Comparison of ENCODE assay signal across 21 mouse cellular contexts in the genomic region with DNA sequence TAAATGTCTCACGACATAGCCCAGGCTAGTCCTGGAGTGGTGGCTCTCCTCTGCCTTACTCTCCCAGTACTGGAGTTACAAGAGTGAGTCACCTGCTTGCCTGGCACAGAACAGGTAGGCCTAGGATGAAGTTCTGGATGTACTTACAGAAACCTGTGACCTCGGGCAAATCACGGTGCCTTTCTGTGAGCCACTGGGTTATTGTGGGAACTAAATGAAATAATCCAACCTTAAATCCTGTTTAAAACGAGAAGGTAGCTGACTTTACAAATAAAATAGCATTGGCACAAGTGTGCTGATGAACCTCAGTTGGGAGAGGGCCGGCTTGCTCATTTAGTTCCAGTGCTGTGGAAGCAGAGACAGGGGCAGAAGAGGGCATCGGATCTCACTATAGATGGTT. TPM values are rescaled to one million over a fixed set of nuclear protein-coding genes. Genes with fewer than 3 reads are reported as not detected.
DNase-seq lines count a peak whose midpoint lies in the region; ATAC-seq and TF ChIP-seq lines count a peak whose summit lies in the region.
"Had no signal": no experiment of that assay in that cellular context is flagged by ENCODE, and none has a peak within 500 bp of the region (broad histone marks: within the 10 kb centered on the region; RNA-seq: fewer than 3 reads in every experiment).

No protein-coding gene starts in this region.

- no peaks in the 10 kb centered on the region for H3K9me3 ChIP-seq in embryonic facial prominence, embryonic 13.5 days
- no peaks in the 10 kb centered on the region for H3K9me3 ChIP-seq in embryonic facial prominence, embryonic 10.5 days
- H3K9me3 ChIP-seq in hindbrain, postnatal 0 days (ENCODE audit: low read length), result no peaks in the 10 kb centered on the region
- H3K9me3 ChIP-seq in hindbrain, embryonic 12.5 days (replicated peaks), result no peaks in the 10 kb centered on the region
- H3K9me3 ChIP-seq in liver, postnatal 0 days (ENCODE audit: low read length), result no peaks in the 10 kb centered on the region
- H3K9me3 ChIP-seq in liver, embryonic 12.5 days (replicated peaks), result no peaks in the 10 kb centered on the region
- H3K9me3 ChIP-seq: heart, embryonic 12.5 days; hindbrain, embryonic 13.5 days; kidney, embryonic 15.5 days; liver, embryonic 13.5 days; neural tube, embryonic 15.5 days had no signal

- 0 out of 2 replicates have a peak overlapping the region, but pooled peaks have one; percentile 16 for H3K27ac ChIP-seq in embryonic facial prominence, embryonic 13.5 days
- H3K27ac ChIP-seq in embryonic facial prominence, embryonic 10.5 days (replicated peaks), result no peak overlapping the region
- peak overlapping the region; percentile 74; the same call in 1 of the 2 replicates for H3K27ac ChIP-seq in hindbrain, postnatal 0 days
- no peak overlapping the region for H3K27ac ChIP-seq in hindbrain, embryonic 12.5 days
- peak overlapping the region; percentile 99 for H3K27ac ChIP-seq in liver, postnatal 0 days (ENCODE audit: low read depth)
- no peak overlapping the region for H3K27ac ChIP-seq in liver, embryonic 12.5 days

- no peak for TF ChIP-seq EP300 in liver, postnatal 0 days (IDR thresholded peaks at IDR 0.05; ENCODE audit: low read depth)

- no peak for ATAC-seq in embryonic facial prominence, embryonic 13.5 days (ENCODE audit: insufficient number of reproducible peaks, insufficient read depth, low FRiP score, low TSS enrichment, low read depth)
- no peak for ATAC-seq in hindbrain, postnatal 0 days
- no peak for ATAC-seq in hindbrain, embryonic 12.5 days (ENCODE audit: low FRiP score)
- ATAC-seq in liver, postnatal 0 days, result no peak
- ATAC-seq in liver, embryonic 12.5 days, result no peak
- ATAC-seq: CD4-positive, CD25-positive, alpha-beta regulatory T cell, adult 4 months had no signal

- no peaks in the 10 kb centered on the region for H3K27me3 ChIP-seq in embryonic facial prominence, embryonic 13.5 days
- no peaks in the 10 kb centered on the region for H3K27me3 ChIP-seq in embryonic facial prominence, embryonic 10.5 days (replicated peaks; ENCODE audit: low read depth, poor library complexity, severe bottlenecking)
- H3K27me3 ChIP-seq in hindbrain, postnatal 0 days (ENCODE audit: insufficient read depth, low read length), result no peaks in the 10 kb centered on the region
- H3K27me3 ChIP-seq in hindbrain, embryonic 12.5 days, result no peaks in the 10 kb centered on the region
- H3K27me3 ChIP-seq in liver, postnatal 0 days (ENCODE audit: insufficient read depth, low read length), result no peaks in the 10 kb centered on the region
- no peaks in the 10 kb centered on the region for H3K27me3 ChIP-seq in liver, embryonic 12.5 days (replicated peaks)
- H3K27me3 ChIP-seq: heart, embryonic 12.5 days; hindbrain, embryonic 13.5 days; kidney, embryonic 15.5 days; liver, embryonic 13.5 days; neural tube, embryonic 15.5 days had no signal

- peaks cover 31% of the 10 kb centered on the region for H3K4me1 ChIP-seq in embryonic facial prominence, embryonic 13.5 days
- peaks cover 44% of the 10 kb centered on the region for H3K4me1 ChIP-seq in embryonic facial prominence, embryonic 10.5 days
- peaks cover 14% of the 10 kb centered on the region for H3K4me1 ChIP-seq in hindbrain, postnatal 0 days (ENCODE audit: insufficient read depth, low read length)
- peaks cover 32% of the 10 kb centered on the region for H3K4me1 ChIP-seq in hindbrain, embryonic 12.5 days
- H3K4me1 ChIP-seq in liver, postnatal 0 days (ENCODE audit: insufficient read depth), result peaks cover 25% of the 10 kb centered on the region
- peaks cover 30% of the 10 kb centered on the region for H3K4me1 ChIP-seq in liver, embryonic 12.5 days

- no peak overlapping the region for H3K9ac ChIP-seq in embryonic facial prominence, embryonic 13.5 days
- H3K9ac ChIP-seq in hindbrain, postnatal 0 days (replicated peaks; ENCODE audit: low read length), result no peak overlapping the region
- H3K9ac ChIP-seq in hindbrain, embryonic 12.5 days, result no peak overlapping the region
- H3K9ac ChIP-seq in liver, postnatal 0 days (replicated peaks), result peak overlapping the region; percentile 3; the same call in 1 of the 2 replicates
- H3K9ac ChIP-seq in liver, embryonic 12.5 days, result no peak overlapping the region
- H3K9ac ChIP-seq: hindbrain, embryonic 13.5 days; kidney, embryonic 15.5 days; liver, embryonic 13.5 days; neural tube, embryonic 15.5 days had no signal

- no peak overlapping the region for H3K4me2 ChIP-seq in embryonic facial prominence, embryonic 13.5 days
- H3K4me2 ChIP-seq in hindbrain, postnatal 0 days (ENCODE audit: low read depth, low read length), result no peak overlapping the region
- H3K4me2 ChIP-seq in hindbrain, embryonic 12.5 days (replicated peaks), result no peak overlapping the region
- H3K4me2 ChIP-seq in liver, postnatal 0 days (ENCODE audit: low read depth, low read length), result no peak overlapping the region
- H3K4me2 ChIP-seq in liver, embryonic 12.5 days, result no peak overlapping the region
- H3K4me2 ChIP-seq: heart, embryonic 12.5 days; hindbrain, embryonic 13.5 days; kidney, embryonic 15.5 days; liver, embryonic 13.5 days; midbrain, embryonic 11.5 days had no signal

- 78% methylated on average over 6 of the region's 6 CpGs for WGBS in embryonic facial prominence, embryonic 13.5 days
- WGBS in embryonic facial prominence, embryonic 10.5 days, result 78% methylated on average over 6 of the region's 6 CpGs
- 76% methylated on average over 6 of the region's 6 CpGs for WGBS in hindbrain, postnatal 0 days
- WGBS in hindbrain, embryonic 12.5 days, result 81% methylated on average over 6 of the region's 6 CpGs
- 80% methylated on average over 6 of the region's 6 CpGs for WGBS in liver, postnatal 0 days (ENCODE audit: insufficient replicate concordance)
- 68% methylated on average over 6 of the region's 6 CpGs for WGBS in liver, embryonic 12.5 days (ENCODE audit: insufficient replicate concordance)

- no peaks in the 10 kb centered on the region for H3K36me3 ChIP-seq in embryonic facial prominence, embryonic 13.5 days
- H3K36me3 ChIP-seq in embryonic facial prominence, embryonic 10.5 days (replicated peaks), result peaks cover under 1% of the 10 kb centered on the region
- no peaks in the 10 kb centered on the region for H3K36me3 ChIP-seq in hindbrain, postnatal 0 days (ENCODE audit: insufficient read depth, low read length)
- H3K36me3 ChIP-seq in hindbrain, embryonic 12.5 days, result no peaks in the 10 kb centered on the region
- H3K36me3 ChIP-seq in liver, postnatal 0 days (replicated peaks; ENCODE audit: insufficient read depth, low read length), result peaks cover 2% of the 10 kb centered on the region; the same call in 1 of the 2 replicates
- peaks cover 2% of the 10 kb centered on the region; the same call in 1 of the 2 replicates for H3K36me3 ChIP-seq in liver, embryonic 12.5 days
- H3K36me3 ChIP-seq: hindbrain, embryonic 13.5 days; neural tube, embryonic 15.5 days had no signal

- H3K4me3 ChIP-seq in embryonic facial prominence, embryonic 13.5 days, result no peak overlapping the region
- no peak overlapping the region for H3K4me3 ChIP-seq in embryonic facial prominence, embryonic 10.5 days
- no peak overlapping the region for H3K4me3 ChIP-seq in hindbrain, postnatal 0 days (ENCODE audit: low read length)
- H3K4me3 ChIP-seq in hindbrain, embryonic 12.5 days, result no peak overlapping the region
- H3K4me3 ChIP-seq in liver, postnatal 0 days (ENCODE audit: low read depth, low read length), result no peak overlapping the region
- no peak overlapping the region for H3K4me3 ChIP-seq in liver, embryonic 12.5 days
- H3K4me3 ChIP-seq: heart, embryonic 12.5 days; hindbrain, embryonic 13.5 days; kidney, embryonic 15.5 days; left cerebral cortex, adult 2 months; liver, embryonic 13.5 days; neural tube, embryonic 15.5 days had no signal

- no peak for TF ChIP-seq CTCF in hindbrain, postnatal 0 days (IDR thresholded peaks at IDR 0.05; ENCODE audit: low read depth)
- TF ChIP-seq CTCF in liver, postnatal 0 days (IDR thresholded peaks at IDR 0.05; ENCODE audit: low read depth), result no peak

- no peak for DNase-seq in embryonic facial prominence, embryonic 10.5 days (ENCODE audit: low spot score)
- DNase-seq in hindbrain, postnatal 0 days (ENCODE audit: low spot score), result no peak
- no peak for DNase-seq in liver, postnatal 0 days
- peak; percentile 13 for DNase-seq in naive thymus-derived CD4-positive, alpha-beta T cell, adult 2 months (ENCODE audit: low read depth)
- DNase-seq in cerebellum, adult 9-11 months, result no peak
- DNase-seq: cerebellum, postnatal 14 days; liver, embryonic 13.5 days; right cerebral cortex, postnatal 25 days had no signal

RNA-seq across cellular contexts. Expression of a gene that starts 3.5 kb away (rescaled TPM):
- polyA plus RNA-seq in embryonic facial prominence, embryonic 13.5 days (2015; fragmentation: Nextera tagmentation; extraction: Ambion mirVana), result 113 and 137 TPM in 2 replicates
- 31.2 and 34.9 TPM in 2 replicates for polyA plus RNA-seq in embryonic facial prominence, embryonic 10.5 days (2016; fragmentation: Nextera tagmentation; extraction: Ambion mirVana)
- total RNA-seq in hindbrain, postnatal 0 days (2014; rRNA removed), result 192 and 222 TPM in 2 replicates
- polyA plus RNA-seq in hindbrain, postnatal 0 days (2015; fragmentation: Nextera tagmentation; extraction: Ambion mirVana), result 133 and 148 TPM in 2 replicates
- 58.7 and 59.9 TPM in 2 replicates for polyA plus RNA-seq in hindbrain, embryonic 12.5 days (2016; fragmentation: Nextera tagmentation; extraction: Ambion mirVana)
- 65.3 and 72.4 TPM in 2 replicates for polyA plus RNA-seq in liver, postnatal 0 days (2015; fragmentation: Nextera tagmentation; extraction: Ambion mirVana)
- 28.6 and 29.9 TPM in 2 replicates for polyA plus RNA-seq in liver, embryonic 12.5 days (2016; fragmentation: Nextera tagmentation; extraction: Ambion mirVana)

RNA-seq across cellular contexts. Expression of a gene that starts 22.5 kb away (rescaled TPM):
- polyA plus RNA-seq in embryonic facial prominence, embryonic 13.5 days (2015; fragmentation: Nextera tagmentation; extraction: Ambion mirVana), result 1.3 and 1.5 TPM in 2 replicates
- polyA plus RNA-seq in embryonic facial prominence, embryonic 10.5 days (2016; fragmentation: Nextera tagmentation; extraction: Ambion mirVana), result 1.6 and 1.9 TPM in 2 replicates
- total RNA-seq in hindbrain, postnatal 0 days (2014; rRNA removed), result not detected in 2 replicates
- polyA plus RNA-seq in hindbrain, postnatal 0 days (2015; fragmentation: Nextera tagmentation; extraction: Ambion mirVana), result 0.48 and 0.96 TPM in 2 replicates
- polyA plus RNA-seq in hindbrain, embryonic 12.5 days (2016; fragmentation: Nextera tagmentation; extraction: Ambion mirVana), result 1.3 and 1.7 TPM in 2 replicates
- polyA plus RNA-seq in liver, postnatal 0 days (2015; fragmentation: Nextera tagmentation; extraction: Ambion mirVana), result not detected in 2 replicates
- polyA plus RNA-seq in liver, embryonic 12.5 days (2016; fragmentation: Nextera tagmentation; extraction: Ambion mirVana), result 0.24 and 0.26 TPM in 2 replicates
- total RNA-seq: adrenal gland, adult 18-20 months; layer of hippocampus, adult 8-10 months; left cerebral cortex, adult 2 months; monocyte, adult 5-6 weeks had no signal
- polyA plus RNA-seq: liver, embryonic 13.5 days had no signal

RNA-seq across cellular contexts. Expression of a gene that starts 29.3 kb away (rescaled TPM):
- 1.5 and 1.9 TPM in 2 replicates for polyA plus RNA-seq in embryonic facial prominence, embryonic 13.5 days (2015; fragmentation: Nextera tagmentation; extraction: Ambion mirVana)
- 1.4 and 1.5 TPM in 2 replicates for polyA plus RNA-seq in embryonic facial prominence, embryonic 10.5 days (2016; fragmentation: Nextera tagmentation; extraction: Ambion mirVana)
- 0.78 and 1.9 TPM in 2 replicates for total RNA-seq in hindbrain, postnatal 0 days (2014; rRNA removed)
- polyA plus RNA-seq in hindbrain, postnatal 0 days (2015; fragmentation: Nextera tagmentation; extraction: Ambion mirVana), result 2.1 and 2.5 TPM in 2 replicates
- 0.70 and 2.5 TPM in 2 replicates for polyA plus RNA-seq in hindbrain, embryonic 12.5 days (2016; fragmentation: Nextera tagmentation; extraction: Ambion mirVana)
- polyA plus RNA-seq in liver, postnatal 0 days (2015; fragmentation: Nextera tagmentation; extraction: Ambion mirVana), result 19.2 and 21.8 TPM in 2 replicates
- 0.68 and 0.98 TPM in 2 replicates for polyA plus RNA-seq in liver, embryonic 12.5 days (2016; fragmentation: Nextera tagmentation; extraction: Ambion mirVana)
- total RNA-seq: monocyte, adult 5-6 weeks had no signal

RNA-seq across cellular contexts. Expression of a gene that starts 39.7 kb away (rescaled TPM):
- polyA plus RNA-seq in embryonic facial prominence, embryonic 13.5 days (2015; fragmentation: Nextera tagmentation; extraction: Ambion mirVana), result 53.7 and 56.7 TPM in 2 replicates
- 30.0 and 33.1 TPM in 2 replicates for polyA plus RNA-seq in embryonic facial prominence, embryonic 10.5 days (2016; fragmentation: Nextera tagmentation; extraction: Ambion mirVana)
- total RNA-seq in hindbrain, postnatal 0 days (2014; rRNA removed), result 10.7 and 11.2 TPM in 2 replicates
- 31.9 and 32.9 TPM in 2 replicates for polyA plus RNA-seq in hindbrain, postnatal 0 days (2015; fragmentation: Nextera tagmentation; extraction: Ambion mirVana)
- 40.0 and 42.3 TPM in 2 replicates for polyA plus RNA-seq in hindbrain, embryonic 12.5 days (2016; fragmentation: Nextera tagmentation; extraction: Ambion mirVana)
- 12.9 and 14.7 TPM in 2 replicates for polyA plus RNA-seq in liver, postnatal 0 days (2015; fragmentation: Nextera tagmentation; extraction: Ambion mirVana)
- polyA plus RNA-seq in liver, embryonic 12.5 days (2016; fragmentation: Nextera tagmentation; extraction: Ambion mirVana), result 16.7 and 19.8 TPM in 2 replicates

RNA-seq across cellular contexts. Expression of a gene that starts 42.2 kb away (rescaled TPM):
- 3.1 and 3.2 TPM in 2 replicates for polyA plus RNA-seq in embryonic facial prominence, embryonic 13.5 days (2015; fragmentation: Nextera tagmentation; extraction: Ambion mirVana)
- polyA plus RNA-seq in embryonic facial prominence, embryonic 10.5 days (2016; fragmentation: Nextera tagmentation; extraction: Ambion mirVana), result 0.66 and 0.99 TPM in 2 replicates
- 26.4 and 29.6 TPM in 2 replicates for total RNA-seq in hindbrain, postnatal 0 days (2014; rRNA removed)
- polyA plus RNA-seq in hindbrain, postnatal 0 days (2015; fragmentation: Nextera tagmentation; extraction: Ambion mirVana), result 14.2 and 15.3 TPM in 2 replicates
- 4.6 and 5.1 TPM in 2 replicates for polyA plus RNA-seq in hindbrain, embryonic 12.5 days (2016; fragmentation: Nextera tagmentation; extraction: Ambion mirVana)
- not detected in 2 replicates for polyA plus RNA-seq in liver, postnatal 0 days (2015; fragmentation: Nextera tagmentation; extraction: Ambion mirVana)
- polyA plus RNA-seq in liver, embryonic 12.5 days (2016; fragmentation: Nextera tagmentation; extraction: Ambion mirVana), result 0.33 and 0.44 TPM in 2 replicates
- total RNA-seq: monocyte, adult 5-6 weeks had no signal
- polyA plus RNA-seq: CD4-positive, CD25-positive, alpha-beta regulatory T cell, adult 4 months had no signal

Comparison
In these comparisons a context has a peak if more than half of its experiments do, and no peak if none do; other contexts are left out.
1. H3K27ac ChIP-seq: peak in embryonic facial prominence, embryonic 13.5 days (single experiment), hindbrain, postnatal 0 days (single experiment) and liver, postnatal 0 days (single experiment); none in embryonic facial prominence, embryonic 10.5 days (single experiment), hindbrain, embryonic 12.5 days (single experiment) and liver, embryonic 12.5 days (single experiment).